Comparison of ENCODE assay signal across 9 mouse cellular contexts in genomic region chr2:172282071-172282710, GRCm38 (mm10). TPM values are rescaled to one million over a fixed set of nuclear protein-coding genes. Genes with fewer than 3 reads are reported as not detected.
DNase-seq lines count a peak whose midpoint lies in the region; ATAC-seq lines count a peak whose summit lies in the region.
"Had no signal": no experiment of that assay in that cellular context is flagged by ENCODE, and none has a peak within 500 bp of the region (broad histone marks: within the 10 kb centered on the region; RNA-seq: fewer than 3 reads in every experiment).

No protein-coding gene starts in this region.

- H3K4me1 ChIP-seq in midbrain, embryonic 11.5 days (ENCODE audit: control insufficient read depth, insufficient read depth, low read length): peaks cover 7% of the 10 kb centered on the region

- H3K27me3 ChIP-seq in midbrain, embryonic 11.5 days (ENCODE audit: control insufficient read depth, insufficient read depth, low read length): no peaks in the 10 kb centered on the region
- H3K27me3 ChIP-seq: Patski had no signal

- peak; percentile 93 for DNase-seq in left cerebral cortex, postnatal 4 days
- DNase-seq in left cerebral cortex, adult 8-10 months (ENCODE audit: low spot score in 2 of 2): no peak
- peak; percentile 26 for DNase-seq in adrenal gland, adult 8-10 months
- DNase-seq in gastrocnemius, postnatal 14 days: peak; percentile 71
- DNase-seq in midbrain, embryonic 11.5 days (ENCODE audit: low spot score, missing footprints): peak; percentile 89
- DNase-seq in thymus, postnatal 0 days (ENCODE audit: low spot score): no peak
- DNase-seq in thymus, postnatal 36 days: no peak

- H3K9me3 ChIP-seq in midbrain, embryonic 11.5 days (ENCODE audit: control insufficient read depth, low read length): no peaks in the 10 kb centered on the region

- 50% methylated on average over 19 of the region's 19 CpGs for WGBS in midbrain, embryonic 11.5 days

- no peak overlapping the region for H3K4me3 ChIP-seq in midbrain, embryonic 11.5 days (ENCODE audit: low read depth, low read length)

- H3K9ac ChIP-seq in midbrain, embryonic 11.5 days (ENCODE audit: low read length): peak overlapping the region; percentile 16

- ATAC-seq in midbrain, embryonic 11.5 days (ENCODE audit: low FRiP score): peak; percentile 86
- ATAC-seq in erythroblast, adult 5-6 weeks (replicated peaks; ENCODE audit: low FRiP score, poor library complexity, severe bottlenecking): no peak
- ATAC-seq: Patski had no signal

- peak overlapping the region; percentile 26; the same call in 1 of the 2 replicates for H3K27ac ChIP-seq in midbrain, embryonic 11.5 days (ENCODE audit: low read depth, low read length)

- H3K36me3 ChIP-seq in midbrain, embryonic 11.5 days (ENCODE audit: control insufficient read depth, insufficient read depth, low read length): no peaks in the 10 kb centered on the region

- no peak overlapping the region for H3K4me2 ChIP-seq in midbrain, embryonic 11.5 days

- intact Hi-C loops in left cerebral cortex, postnatal 4 days (cut with DNase I): no loop called here
- intact Hi-C loops in gastrocnemius, postnatal 14 days (cut with DNase I; ENCODE audit: low total_unique reads): no loop called here

RNA-seq across cellular contexts. Expression of gene Mc3r, which starts 33.9 kb away (rescaled TPM):
- under 1 TPM; 0.18 TPM for total RNA-seq in left cerebral cortex, postnatal 4 days (2021)
- total RNA-seq in left cerebral cortex, adult 8-10 months (2022): under 1 TPM; 0.41 to 0.93 (median 0.53) TPM
- total RNA-seq in adrenal gland, adult 8-10 months (2022): not detected
- not detected for total RNA-seq in gastrocnemius, postnatal 14 days (2021)
- polyA plus RNA-seq in midbrain, embryonic 11.5 days (2014; fragmentation: Nextera tagmentation; extraction: Ambion mirVana): 0.06 TPM in 1 of 2 replicates, not detected in the other
- total RNA-seq in erythroblast, adult 5-6 weeks (2015; ENCODE audit: low replicate concordance): not detected in 2 replicates
- total RNA-seq in erythroblast, adult 5-6 weeks (2017; ENCODE audit: low replicate concordance): 0.14 TPM in 1 of 2 replicates, not detected in the other
- polyA plus RNA-seq in thymus, postnatal 0 days (2015; fragmentation: Nextera tagmentation; extraction: Ambion mirVana): not detected in 2 replicates
- polyA plus RNA-seq: Patski had no signal

Comparison
In these comparisons a context has a peak if more than half of its experiments do, and no peak if none do; other contexts are left out.
1. DNase-seq: peak in left cerebral cortex, postnatal 4 days (single experiment), adrenal gland, adult 8-10 months (single experiment), gastrocnemius, postnatal 14 days (single experiment) and midbrain, embryonic 11.5 days (single experiment); none in left cerebral cortex, adult 8-10 months (0 of 2), thymus, postnatal 0 days (single experiment) and thymus, postnatal 36 days (0 of 2).